Mouse (Mus musculus) MEL (cell line): ENCODE measurements around the gene Lrrtm3.

Experiments used
- GATA1 ChIP-seq: IDR thresholded peaks from 2 replicates; pipeline ENCODE4 v1.6.1; 2011; ENCODE audit warnings: low read depth, low read length, improper control_type of control experiment
- POLR2A ChIP-seq, 2 experiments: IDR thresholded peaks; 2 replicates each; pipeline ENCODE4 v1.6.1; 2011 to 2012; ENCODE audit warnings: low read length in 2 of 2, mild to moderate bottlenecking in 2 of 2, control low read depth in 1 of 2, improper control_type of control experiment in 1 of 2, low read depth in 1 of 2, moderate library complexity in 1 of 2; ENCODE audit not compliant: control insufficient read depth in 1 of 2, insufficient read depth in 1 of 2, poor library complexity in 1 of 2
- UBTF ChIP-seq: IDR thresholded peaks from 2 replicates; pipeline ENCODE4 v1.6.1; 2012; ENCODE audit warnings: low read depth, mild to moderate bottlenecking, inconsistent platforms, low read length, improper control_type of control experiment, moderate library complexity, borderline replicate concordance; ENCODE audit not compliant: insufficient read depth

DNA sequence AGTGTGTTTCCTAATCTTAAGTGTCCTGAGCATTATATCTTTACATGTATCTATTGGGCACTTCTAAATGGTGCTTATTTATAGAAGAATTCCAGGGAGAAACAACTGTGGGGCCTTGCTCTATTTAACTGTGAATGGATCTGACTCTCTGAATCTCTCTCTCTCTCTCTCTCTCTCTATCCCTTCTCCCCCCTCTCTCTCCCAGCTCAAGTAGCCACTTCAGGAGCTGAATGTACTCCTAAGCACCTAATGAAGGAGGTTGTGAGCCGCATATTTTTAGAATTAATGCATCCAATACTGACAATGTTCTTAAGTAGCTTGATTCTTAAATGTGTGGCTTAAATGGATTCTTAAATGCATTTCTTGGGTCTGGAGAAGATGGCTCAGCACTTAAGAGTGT is 138.6 kb downstream of the Lrrtm3 start:
- no peak for TF ChIP-seq GATA1
- TF ChIP-seq POLR2A (IDR thresholded peaks at IDR 0.05; ENCODE audit: control insufficient read depth in 1 of 2, insufficient read depth in 1 of 2, low read depth in 1 of 2, low read length in 2 of 2, poor library complexity in 1 of 2), result no peak
- no peak for TF ChIP-seq UBTF
